Mouse (Mus musculus): ENCODE data around the gene Arhgap22. TPM values are rescaled to one million over a fixed set of nuclear protein-coding genes. Genes with fewer than 3 reads are reported as not detected.

Gene Arhgap22
- total and polyA plus RNA-seq, 3 experiments: 0.17 to 0.39 (median 0.29) TPM

- peak; percentile 33 for DNase-seq (ENCODE audit: extremely low read depth)
- peak; percentile 39 to 56 for TF ChIP-seq CTCF (conservative IDR thresholded peaks at IDR 0.05 in 1 of 2, IDR thresholded peaks at IDR 0.05 in 1 of 2; ENCODE audit: low read depth in 2 of 2, low read length in 2 of 2)
- no peak for TF ChIP-seq MAFK (IDR thresholded peaks at IDR 0.05; ENCODE audit: insufficient replicate concordance, low read length)
- peaks cover 5% of the 10 kb centered on the region for H3K9me3 ChIP-seq (replicated peaks; ENCODE audit: low read length)
- H3K4me3 ChIP-seq (replicated peaks in 1 of 3; ENCODE audit: low read depth in 2 of 3, low read length in 2 of 3, poor library complexity in 1 of 3): no peak overlapping the region
- H3K27ac ChIP-seq (ENCODE audit: insufficient read depth, low read depth): no peak overlapping the region
- dilution Hi-C loops (cut with MboI; ENCODE audit: extremely low pct_ligation_motif_present, extremely low pct_unique_long_range_greater_than_20kb, low sequenced_read_pairs): no loop called here
- no peaks in the 10 kb centered on the region for H3K27me3 ChIP-seq (replicated peaks)
- no peaks in the 10 kb centered on the region for H3K79me2 ChIP-seq (replicated peaks; ENCODE audit: control insufficient read depth, extremely low read depth, insufficient read depth, poor library complexity, severe bottlenecking)
- no peak overlapping the region for H3K4me2 ChIP-seq (ENCODE audit: insufficient read depth, low read depth, poor library complexity, severe bottlenecking)
- in situ Hi-C loops (cut with MboI; ENCODE audit: low pct_ligation_motif_present, low pct_unique_long_range_greater_than_20kb, low sequenced_read_pairs): no loop called here
- H3K4me1 ChIP-seq (ENCODE audit: control insufficient read depth in 1 of 2, insufficient read depth in 2 of 2): peaks cover 27 to 59% of the 10 kb centered on the region in 2 experiments
- no peaks in the 10 kb centered on the region for H3K36me3 ChIP-seq (replicated peaks in 1 of 2; ENCODE audit: control insufficient read depth in 1 of 2, insufficient read depth in 1 of 2, low read length in 1 of 2)
- H3K9ac ChIP-seq (ENCODE audit: insufficient read depth, low read depth): no peak overlapping the region
Observed at GRCm38 (mm10) chr14:33330986-33331385, 117.2 kb downstream of the Arhgap22 start.

GRCm38 (mm10) chr14:33331627-33332026 is 117.8 kb downstream of the Arhgap22 start:
- Histone ChIP-seq H3K36me3 (replicated peaks in 1 of 2; ENCODE audit: control insufficient read depth in 1 of 2, insufficient read depth in 1 of 2, low read length in 1 of 2) (no peaks in the 10 kb centered on the region), H3K4me3 (replicated peaks in 1 of 3; ENCODE audit: low read depth in 2 of 3, low read length in 2 of 3, poor library complexity in 1 of 3) (no peak overlapping the region)

GRCm38 (mm10) chr14:33333833-33334232 is 120.0 kb downstream of the Arhgap22 start:
- dilution Hi-C loops (cut with MboI; ENCODE audit: extremely low pct_ligation_motif_present, extremely low pct_unique_long_range_greater_than_20kb, low sequenced_read_pairs): no loop called here
- peaks cover 5% of the 10 kb centered on the region for H3K9me3 ChIP-seq (replicated peaks; ENCODE audit: low read length)
- no peak overlapping the region for H3K27ac ChIP-seq (ENCODE audit: insufficient read depth, low read depth)
- no peak for TF ChIP-seq IRF4 (IDR thresholded peaks at IDR 0.05; ENCODE audit: low read depth, low read length)
- TF ChIP-seq SMC3 (IDR thresholded peaks at IDR 0.05; ENCODE audit: low read depth, low read length): peak; percentile 48
- no peak for TF ChIP-seq JUND (conservative IDR thresholded peaks at IDR 0.05; ENCODE audit: low read depth, low read length)
- TF ChIP-seq CTCF (conservative IDR thresholded peaks at IDR 0.05 in 1 of 2, IDR thresholded peaks at IDR 0.05 in 1 of 2; ENCODE audit: low read depth in 2 of 2, low read length in 2 of 2): peak; percentile 77 to 94
- TF ChIP-seq RAD21 (IDR thresholded peaks at IDR 0.05; ENCODE audit: low read depth, low read length): peak; percentile 56
- TF ChIP-seq ZC3H11A (IDR thresholded peaks at IDR 0.05; ENCODE audit: low read depth, low read length): no peak
- peak; percentile 56 for DNase-seq (ENCODE audit: extremely low read depth)
- peaks cover 22 to 58% of the 10 kb centered on the region in 2 experiments for H3K4me1 ChIP-seq (ENCODE audit: control insufficient read depth in 1 of 2, insufficient read depth in 2 of 2)
- H3K27me3 ChIP-seq (replicated peaks): no peaks in the 10 kb centered on the region
- no peak overlapping the region for H3K9ac ChIP-seq (ENCODE audit: insufficient read depth, low read depth)
- H3K79me2 ChIP-seq (replicated peaks; ENCODE audit: control insufficient read depth, extremely low read depth, insufficient read depth, poor library complexity, severe bottlenecking): no peaks in the 10 kb centered on the region
- H3K36me3 ChIP-seq (replicated peaks in 1 of 2; ENCODE audit: control insufficient read depth in 1 of 2, insufficient read depth in 1 of 2, low read length in 1 of 2): no peaks in the 10 kb centered on the region
- H3K4me3 ChIP-seq (replicated peaks in 1 of 3; ENCODE audit: low read depth in 2 of 3, low read length in 2 of 3, poor library complexity in 1 of 3): no peak overlapping the region
- in situ Hi-C loops (cut with MboI; ENCODE audit: low pct_ligation_motif_present, low pct_unique_long_range_greater_than_20kb, low sequenced_read_pairs): no loop called here
- H3K4me2 ChIP-seq (ENCODE audit: insufficient read depth, low read depth, poor library complexity, severe bottlenecking): 0 out of 2 replicates have a peak overlapping the region, but pooled peaks have one; percentile 24

More at GRCm38 (mm10) chr14:33331627-33332026, 117.8 kb downstream of the Arhgap22 start:
- no peaks in the 10 kb centered on the region for H3K27me3 ChIP-seq (replicated peaks)
- DNase-seq (ENCODE audit: extremely low read depth): no peak
- peaks cover 5% of the 10 kb centered on the region for H3K9me3 ChIP-seq (replicated peaks; ENCODE audit: low read length)
- H3K27ac ChIP-seq (ENCODE audit: insufficient read depth, low read depth): no peak overlapping the region
- TF ChIP-seq HCFC1 (IDR thresholded peaks at IDR 0.05; ENCODE audit: low read depth, low read length) (no peak), MAFK (IDR thresholded peaks at IDR 0.05; ENCODE audit: insufficient replicate concordance, low read length) (no peak), POLR2AphosphoS2 (IDR thresholded peaks at IDR 0.05; ENCODE audit: low read depth, low read length) (no peak), MAX (IDR thresholded peaks at IDR 0.05; ENCODE audit: low read length) (no peak), JUN (IDR thresholded peaks at IDR 0.05; ENCODE audit: insufficient read depth, low read depth, low read length) (no peak), E2F4 (IDR thresholded peaks at IDR 0.05; ENCODE audit: insufficient replicate concordance, low read depth, low read length) (no peak), TBP (conservative IDR thresholded peaks at IDR 0.05; ENCODE audit: low read depth, low read length) (no peak), ELF1 (IDR thresholded peaks at IDR 0.05; ENCODE audit: low read depth, low read length) (no peak), SIN3A (IDR thresholded peaks at IDR 0.05; ENCODE audit: low read length) (no peak), BHLHE40 (IDR thresholded peaks at IDR 0.05; ENCODE audit: low read depth, low read length) (no peak), PAX5 (IDR thresholded peaks at IDR 0.05; ENCODE audit: low read length) (no peak), ZC3H11A (IDR thresholded peaks at IDR 0.05; ENCODE audit: low read depth, low read length) (no peak), KAT2A (IDR thresholded peaks at IDR 0.05; ENCODE audit: insufficient replicate concordance, low read length) (no peak), ZKSCAN1 (IDR thresholded peaks at IDR 0.05; ENCODE audit: borderline replicate concordance, low read depth, low read length) (no peak), MEF2A (IDR thresholded peaks at IDR 0.05; ENCODE audit: borderline replicate concordance, low read depth, low read length) (no peak), MAZ (IDR thresholded peaks at IDR 0.05; ENCODE audit: low read depth, low read length) (no peak)
- in situ Hi-C loops (cut with MboI; ENCODE audit: low pct_ligation_motif_present, low pct_unique_long_range_greater_than_20kb, low sequenced_read_pairs): no loop called here
- dilution Hi-C loops (cut with MboI; ENCODE audit: extremely low pct_ligation_motif_present, extremely low pct_unique_long_range_greater_than_20kb, low sequenced_read_pairs): no loop called here
- H3K79me2 ChIP-seq (replicated peaks; ENCODE audit: control insufficient read depth, extremely low read depth, insufficient read depth, poor library complexity, severe bottlenecking): no peaks in the 10 kb centered on the region
- peaks cover 27 to 65% of the 10 kb centered on the region in 2 experiments for H3K4me1 ChIP-seq (ENCODE audit: control insufficient read depth in 1 of 2, insufficient read depth in 2 of 2)
- no peak overlapping the region for H3K9ac ChIP-seq (ENCODE audit: insufficient read depth, low read depth)
- no peak overlapping the region for H3K4me2 ChIP-seq (ENCODE audit: insufficient read depth, low read depth, poor library complexity, severe bottlenecking)

Measured in CH12.LX (cell line).